Mouse (Mus musculus) spleen, postnatal 10 days (tissue): ENCODE measurements around the gene Igsf9.
A peak's percentile ranks its signal among the peaks of the same experiment; 100 is the strongest.

Experiments used
- DNase-seq, 2 experiments: peaks; one replicate each; pipeline ENCODE4 v3.0.0; 2021 to 2022; ENCODE audit warnings: low spot score in 2 of 2

The Igsf9 gene

DNA sequence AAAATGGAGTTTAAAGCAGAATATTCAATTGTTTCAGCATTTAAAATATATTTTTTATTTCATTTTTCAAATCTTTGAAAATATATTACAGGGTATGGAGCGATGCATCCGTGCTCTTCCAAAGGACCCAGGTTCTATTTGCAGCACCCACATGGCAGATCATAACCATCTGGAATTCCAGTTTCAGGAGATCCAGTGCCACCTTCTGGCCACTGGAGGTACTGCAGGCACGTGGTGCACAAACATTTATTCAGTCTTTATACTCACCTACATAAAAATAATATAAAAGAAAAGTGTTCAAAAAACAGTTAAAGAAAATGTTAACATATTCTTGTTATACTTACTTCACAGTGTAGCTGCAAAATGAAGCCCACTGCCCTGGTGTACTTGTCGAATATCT lies 36.4 kb downstream of the Igsf9 start:
- no peak for DNase-seq

DNA sequence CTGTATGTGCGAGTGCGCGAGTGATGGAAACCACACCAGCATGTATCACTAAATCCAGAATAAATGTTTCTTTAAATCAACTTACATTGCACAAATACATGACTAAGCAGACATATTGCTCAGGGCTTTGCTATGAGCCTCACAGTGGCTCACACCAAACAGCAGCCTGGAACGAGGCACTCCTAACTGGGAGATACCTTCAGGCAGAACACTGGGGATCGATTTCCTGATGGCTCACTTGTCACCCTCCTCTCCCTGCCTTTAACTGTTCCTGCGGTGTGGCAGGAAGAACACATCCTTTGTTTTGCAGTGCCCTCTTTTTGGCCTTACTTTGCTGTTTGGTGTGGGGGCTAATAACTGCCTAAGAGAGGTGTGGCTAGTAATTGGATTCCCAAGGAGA lies 38.1 kb downstream of the Igsf9 start:
- no peak for DNase-seq

DNA sequence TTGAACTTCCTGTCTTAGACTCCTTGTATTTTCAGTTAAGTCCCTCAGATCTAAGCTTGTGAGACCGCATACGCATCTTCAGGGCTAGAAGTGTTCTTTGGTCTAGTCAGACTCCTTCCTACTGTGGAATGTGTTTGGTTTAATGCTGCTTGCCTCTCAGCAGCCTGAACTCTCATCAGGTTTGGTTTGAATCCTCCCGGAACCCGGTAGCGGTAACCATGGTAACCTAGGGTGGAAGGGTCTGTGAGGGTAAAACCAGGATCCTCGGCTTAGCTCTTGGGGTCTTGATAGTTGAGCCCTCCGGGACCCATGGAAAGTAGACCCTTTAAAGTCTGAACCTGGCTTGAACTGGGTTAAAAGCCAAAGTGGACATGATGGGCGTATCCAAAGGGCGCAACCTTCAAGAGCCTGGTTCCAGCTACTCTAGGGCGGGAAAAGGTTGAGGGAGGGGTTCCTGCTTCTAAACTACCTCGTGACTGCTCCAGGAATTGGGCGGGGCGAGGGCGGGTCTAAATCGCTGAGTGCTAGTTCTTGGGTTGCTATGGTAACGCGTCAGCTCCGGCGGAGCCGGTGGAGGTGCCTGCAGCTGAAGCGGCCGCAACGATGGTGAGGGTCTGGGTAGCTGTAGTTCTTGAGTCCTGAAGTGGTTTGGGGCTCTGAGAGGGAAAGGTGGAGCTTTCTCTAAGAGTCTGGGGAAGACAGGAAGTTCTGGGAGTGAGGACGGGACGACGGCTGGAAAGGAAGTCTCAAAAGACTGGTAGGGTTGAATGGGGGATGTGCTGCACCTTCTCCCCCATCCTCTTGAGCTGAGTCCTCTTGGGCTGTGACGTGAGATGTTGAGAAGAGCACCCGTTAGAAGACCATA lies 39.2 kb downstream of the Igsf9 start, which contains the start of gene Cfap45:
Gene Cfap45, plus strand, starts transcription at position 226 of the 865 bp plus-strand sequence.
- DNase-seq, result peak; percentile 37 to 74

DNA sequence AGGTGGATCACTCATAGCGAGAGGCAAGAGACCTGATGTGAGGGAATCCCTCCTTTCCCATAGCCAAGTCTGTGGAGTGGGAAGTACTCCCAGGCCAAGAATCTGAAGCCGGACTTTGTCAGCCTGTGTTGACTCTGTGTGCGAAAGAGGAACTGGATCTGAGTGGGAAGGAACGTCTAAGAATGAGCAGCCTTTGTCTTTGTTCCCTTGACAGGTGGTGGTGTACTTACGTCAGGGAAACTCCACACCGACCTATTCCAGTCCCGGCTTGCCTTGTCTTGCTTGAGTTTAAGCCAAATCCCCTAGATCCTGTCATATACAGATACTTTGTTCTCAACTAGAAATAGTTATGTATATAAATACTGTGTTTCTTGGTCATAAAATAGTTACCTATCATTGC lies 40.9 kb downstream of the Igsf9 start:
- no peak for DNase-seq

DNA sequence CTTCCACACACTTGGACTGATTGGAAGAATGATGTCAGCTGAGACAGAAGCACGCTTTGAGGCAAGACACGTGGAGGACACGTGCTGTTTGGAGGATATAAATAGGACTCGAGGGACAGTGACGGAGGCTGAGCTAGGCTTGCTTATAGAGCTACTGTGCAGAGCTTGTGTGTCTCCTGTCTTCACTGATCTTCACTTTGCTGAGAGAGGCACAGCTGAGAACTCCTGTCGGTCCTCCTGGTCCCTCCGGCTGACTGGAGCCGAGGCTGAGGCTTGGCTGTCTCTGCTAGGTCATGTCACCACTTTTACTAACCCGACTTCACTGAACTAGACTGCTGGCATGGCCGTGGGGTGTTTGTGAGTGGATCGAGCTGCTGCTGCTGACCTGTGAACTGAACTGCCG lies 42.1 kb downstream of the Igsf9 start:
- DNase-seq, result no peak

- peak in 1 of 2 experiments; percentile 42 for DNase-seq
Measured at GRCm38 (mm10) chr1:172525027-172525764, 43.6 kb downstream of the Igsf9 start.

DNA sequence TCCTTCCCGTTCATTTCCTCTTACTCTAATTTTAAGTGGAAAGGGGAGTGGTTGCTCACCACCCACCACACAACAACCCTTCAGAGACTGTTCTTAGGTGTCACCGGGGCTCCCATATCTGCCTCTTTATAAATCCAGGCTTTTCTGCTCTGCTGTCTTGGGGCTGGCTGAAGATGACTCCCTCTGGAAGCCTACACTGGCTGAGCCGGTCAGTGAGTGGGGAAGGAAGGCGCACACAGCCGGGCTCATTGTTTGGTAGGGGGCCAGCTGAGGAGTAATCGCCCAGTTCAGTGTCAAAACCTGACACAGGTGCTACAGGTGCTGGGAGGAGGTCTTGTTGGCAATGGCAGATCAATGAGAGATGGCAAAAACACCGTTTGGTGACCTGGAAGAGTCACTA lies 44.4 kb downstream of the Igsf9 start:
- DNase-seq, result no peak

- peak in 1 of 2 experiments; percentile 52 for DNase-seq
Measured at GRCm38 (mm10) chr1:172526380-172527081, 44.9 kb downstream of the Igsf9 start.

- no peak for DNase-seq
Measured at GRCm38 (mm10) chr1:172527431-172527830, 45.8 kb downstream of the Igsf9 start.

DNA sequence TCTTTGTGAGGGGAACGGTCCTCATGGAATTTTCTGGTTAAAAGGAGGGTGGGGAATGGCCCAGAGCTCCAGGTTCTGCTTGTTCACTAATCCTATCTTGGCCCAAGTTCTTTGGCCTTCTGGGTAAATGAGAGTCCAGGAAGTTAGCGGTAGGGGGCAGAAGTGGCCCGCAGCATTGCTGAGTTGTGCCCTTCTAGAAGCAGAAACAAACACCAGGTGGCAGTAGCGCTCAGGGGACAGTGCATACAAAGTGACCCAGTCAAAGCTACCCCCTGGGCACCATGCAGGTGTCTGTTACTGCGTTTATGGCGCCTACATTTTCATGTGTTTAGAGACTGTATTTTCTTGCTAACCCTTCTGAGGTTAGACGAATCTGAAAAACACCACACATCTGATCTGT lies 47.1 kb downstream of the Igsf9 start:
- peak; percentile 72 to 92 for DNase-seq

DNA sequence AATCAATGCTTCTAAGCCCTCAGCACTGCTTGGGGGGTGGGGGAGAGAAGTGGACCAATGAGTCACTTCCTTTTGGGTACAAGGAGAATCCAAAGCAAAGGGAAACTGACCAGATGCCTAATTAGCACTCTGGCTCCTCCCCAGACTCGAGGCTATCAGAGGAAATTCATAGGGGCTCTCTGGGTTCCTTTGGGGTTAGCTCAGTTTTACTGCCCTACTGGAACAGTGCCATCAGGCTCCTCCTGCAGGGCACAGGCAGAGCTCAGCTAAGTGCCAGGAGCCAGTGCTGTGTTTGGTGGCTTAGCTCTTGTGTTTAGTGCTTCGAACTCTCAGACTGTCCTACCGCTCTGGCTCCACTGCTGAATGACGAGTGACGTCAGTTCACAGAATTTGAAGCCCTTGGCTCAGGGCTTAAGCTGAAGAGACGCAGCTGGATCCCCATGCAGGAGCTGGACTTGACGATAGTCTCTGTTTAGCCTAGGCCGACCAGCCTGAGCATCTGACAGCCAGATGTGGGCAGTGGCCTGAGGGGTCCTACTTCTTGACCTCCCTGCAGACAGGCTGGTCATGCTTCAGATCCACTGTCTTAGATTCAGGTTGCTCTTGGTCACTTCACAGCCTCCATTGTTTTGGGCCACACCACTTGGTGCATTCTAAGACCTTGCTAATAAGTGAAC lies 49.1 kb downstream of the Igsf9 start:
- DNase-seq, result no peak

GRCm38 (mm10) chr1:172532551-172532950 lies 51.0 kb downstream of the Igsf9 start:
- DNase-seq, result no peak

DNA sequence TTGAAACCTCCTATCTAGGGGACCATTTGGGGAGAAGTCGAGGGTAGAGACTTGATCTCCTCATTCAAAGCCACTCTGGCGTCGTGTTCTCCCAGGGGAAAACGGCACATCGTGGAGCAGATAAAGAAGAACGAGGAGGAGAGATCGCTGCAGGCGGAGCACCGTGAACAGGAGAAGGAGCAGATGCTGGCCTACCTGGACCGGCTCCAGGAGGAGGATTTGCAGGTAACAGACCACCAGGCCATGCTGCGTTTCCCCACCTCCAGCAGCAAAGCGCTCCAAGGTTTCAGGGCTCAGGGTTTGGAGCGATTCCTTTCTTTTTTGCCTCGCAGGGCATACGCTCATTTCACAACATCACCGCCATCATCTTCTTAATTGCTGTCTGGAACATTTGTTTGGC lies 53.5 kb downstream of the Igsf9 start:
- no peak for DNase-seq

DNA sequence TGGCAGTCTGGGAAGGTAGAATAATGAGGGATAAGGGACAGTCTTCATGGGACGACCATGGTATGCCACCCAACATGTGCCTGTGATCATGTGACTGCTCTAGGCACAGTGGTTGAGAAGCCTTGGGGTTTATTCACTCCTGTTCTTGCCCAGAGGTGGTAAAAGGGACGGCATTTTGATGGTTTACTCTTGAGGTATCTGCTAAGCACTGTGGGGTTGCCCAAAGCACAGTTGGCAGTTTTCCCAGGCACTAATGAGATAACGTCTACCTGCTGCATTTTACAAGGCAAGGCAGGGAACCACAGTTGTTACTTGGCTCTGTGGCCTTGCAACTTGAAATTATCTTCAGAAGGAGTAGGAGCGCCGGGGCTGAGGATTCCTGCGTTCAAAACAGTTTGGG lies 58.2 kb downstream of the Igsf9 start:
- no peak for DNase-seq

- DNase-seq, result no peak
Measured at GRCm38 (mm10) chr1:172540283-172540820, 58.8 kb downstream of the Igsf9 start.

DNA sequence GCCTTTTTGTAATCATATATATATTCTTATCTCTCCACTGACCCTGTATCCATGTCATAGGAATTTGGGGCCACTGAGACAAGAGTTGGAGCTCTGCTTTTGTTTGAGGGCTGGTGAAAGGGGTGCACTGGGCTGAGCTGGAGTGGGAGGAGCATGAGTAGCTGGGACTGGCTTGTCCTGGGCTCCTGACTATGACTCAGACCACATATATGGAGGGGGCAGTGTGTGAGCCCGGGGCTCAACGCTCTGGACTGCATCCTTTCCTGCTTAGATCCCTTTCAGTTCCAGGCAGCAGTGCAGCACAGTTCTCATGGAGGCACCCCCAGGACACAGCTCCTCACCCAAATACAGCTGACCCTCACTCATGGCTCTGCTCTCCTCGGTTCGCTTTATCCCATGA lies 64.5 kb downstream of the Igsf9 start:
- no peak for DNase-seq
